Mouse (Mus musculus) CH12.LX (cell line): ENCODE data around the gene Lmna. TPM values are rescaled to one million over a fixed set of nuclear protein-coding genes. Genes with fewer than 3 reads are reported as not detected.

ENCODE experiments used
- DNase-seq: peaks from one replicate; pipeline ENCODE4 v3.0.0-alpha.2; 2013; ENCODE audit errors: extremely low read depth
- H3K27ac ChIP-seq: 2 replicates; pipeline ENCODE4 v1.5.1; 2012; ENCODE audit warnings: low read depth, mild to moderate bottlenecking, control low read depth, moderate library complexity; ENCODE audit not compliant: insufficient read depth
- H3K27me3 ChIP-seq: replicated peaks from 2 replicates; pipeline ENCODE3; 2012; ENCODE audit warnings: inconsistent platforms
- H3K36me3 ChIP-seq, 2 experiments: replicated peaks in 1 of 2; 2 replicates each; pipeline versions ENCODE3 to v1.6.1; 2012; ENCODE audit warnings: inconsistent platforms in 1 of 2, low read length in 1 of 2, mild to moderate bottlenecking in 1 of 2, mixed read lengths in 1 of 2, moderate library complexity in 1 of 2; ENCODE audit not compliant: control insufficient read depth in 1 of 2, insufficient read depth in 1 of 2
- H3K4me1 ChIP-seq, 2 experiments: 2 replicates each; pipeline ENCODE4 v1.6.1; 2012; ENCODE audit warnings: inconsistent platforms in 1 of 2, moderate library complexity in 1 of 2; ENCODE audit not compliant: insufficient read depth in 2 of 2, control insufficient read depth in 1 of 2
- H3K4me2 ChIP-seq: 2 replicates; pipeline ENCODE4 v1.6.1; 2012; ENCODE audit warnings: low read depth, mild to moderate bottlenecking, control low read depth; ENCODE audit not compliant: poor library complexity, insufficient read depth, severe bottlenecking
- H3K4me3 ChIP-seq, 3 experiments: fragments of 150-350 bp in 1 of 3; sonication (generic) in 1 of 3; replicated peaks in 1 of 3; 2 replicates each; pipeline versions ENCODE3 to v1.5.1; 2011 to 2012; ENCODE audit warnings: low read depth in 2 of 3, low read length in 2 of 3, mild to moderate bottlenecking in 2 of 3, moderate library complexity in 2 of 3, control low read depth in 1 of 3, improper control_type of control experiment in 1 of 3, inconsistent platforms in 1 of 3, mixed read lengths in 1 of 3; ENCODE audit not compliant: poor library complexity in 1 of 3
- H3K79me2 ChIP-seq: replicated peaks from 2 replicates; pipeline ENCODE4 v1.6.1; 2012; ENCODE audit warnings: mild to moderate bottlenecking, moderate library complexity; ENCODE audit not compliant: control insufficient read depth, poor library complexity, insufficient read depth, severe bottlenecking; ENCODE audit errors: extremely low read depth
- H3K9ac ChIP-seq: 2 replicates; pipeline ENCODE4 v1.6.1; 2012; ENCODE audit warnings: low read depth, mild to moderate bottlenecking, control low read depth, moderate library complexity; ENCODE audit not compliant: insufficient read depth
- H3K9me3 ChIP-seq: replicated peaks from 2 replicates; pipeline ENCODE3; 2012; ENCODE audit warnings: low read length, inconsistent platforms, mixed read lengths
- CHD1 ChIP-seq: IDR thresholded peaks from 2 replicates; pipeline ENCODE4 v1.6.1; 2012; ENCODE audit warnings: low read depth, low read length, improper control_type of control experiment, inconsistent platforms
- CHD2 ChIP-seq: IDR thresholded peaks from 2 replicates; pipeline ENCODE4 v1.6.1; 2011; ENCODE audit warnings: low read length, improper control_type of control experiment
- EP300 ChIP-seq: IDR thresholded peaks from 2 replicates; pipeline ENCODE4 v1.6.1; 2011; ENCODE audit warnings: low read length, improper control_type of control experiment
- ETS1 ChIP-seq: conservative IDR thresholded peaks from 2 replicates; pipeline ENCODE4 v1.6.1; 2012; ENCODE audit warnings: low read depth, mild to moderate bottlenecking, inconsistent platforms, low read length, improper control_type of control experiment, moderate library complexity
- GABPA ChIP-seq: IDR thresholded peaks from 2 replicates; pipeline ENCODE4 v1.6.1; 2012; ENCODE audit warnings: low read depth, low read length, improper control_type of control experiment, inconsistent platforms; ENCODE audit not compliant: insufficient replicate concordance
- IRF4 ChIP-seq: IDR thresholded peaks from 2 replicates; pipeline ENCODE4 v1.6.1; 2014; ENCODE audit warnings: low read depth, mild to moderate bottlenecking, inconsistent platforms, low read length, improper control_type of control experiment
- JUN ChIP-seq: IDR thresholded peaks from 2 replicates; pipeline ENCODE4 v1.6.1; 2011; ENCODE audit warnings: low read depth, mild to moderate bottlenecking, low read length, improper control_type of control experiment, moderate library complexity; ENCODE audit not compliant: insufficient read depth
- JUND ChIP-seq: conservative IDR thresholded peaks from 2 replicates; pipeline ENCODE4 v1.6.1; 2011; ENCODE audit warnings: low read depth, low read length, improper control_type of control experiment
- MAFK ChIP-seq: IDR thresholded peaks from 2 replicates; pipeline ENCODE4 v1.6.1; 2011; ENCODE audit warnings: low read length, improper control_type of control experiment; ENCODE audit not compliant: insufficient replicate concordance
- MAX ChIP-seq: IDR thresholded peaks from 2 replicates; pipeline ENCODE4 v1.6.1; 2011; ENCODE audit warnings: low read length, improper control_type of control experiment
- MAZ ChIP-seq: IDR thresholded peaks from 2 replicates; pipeline ENCODE4 v1.6.1; 2012; ENCODE audit warnings: low read depth, mild to moderate bottlenecking, inconsistent platforms, low read length, improper control_type of control experiment, moderate library complexity
- MEF2A ChIP-seq: IDR thresholded peaks from 2 replicates; pipeline ENCODE4 v1.6.1; 2014; ENCODE audit warnings: low read depth, mild to moderate bottlenecking, inconsistent platforms, low read length, improper control_type of control experiment, borderline replicate concordance
- MXI1 ChIP-seq: IDR thresholded peaks from 2 replicates; pipeline ENCODE4 v1.6.1; 2011; ENCODE audit warnings: mild to moderate bottlenecking, low read depth, low read length, improper control_type of control experiment
- MYC ChIP-seq: IDR thresholded peaks from 2 replicates; pipeline ENCODE4 v1.6.1; 2011; ENCODE audit warnings: low read depth, mild to moderate bottlenecking, improper control_type of control experiment, low read length
- RCOR1 ChIP-seq: conservative IDR thresholded peaks from 2 replicates; pipeline ENCODE4 v1.6.1; 2012; ENCODE audit warnings: low read depth, mild to moderate bottlenecking, inconsistent platforms, low read length, improper control_type of control experiment
- SMC3 ChIP-seq: IDR thresholded peaks from 2 replicates; pipeline ENCODE4 v1.6.1; 2011; ENCODE audit warnings: low read depth, low read length, improper control_type of control experiment
- TBP ChIP-seq: conservative IDR thresholded peaks from 2 replicates; pipeline ENCODE4 v1.6.1; 2011; ENCODE audit warnings: low read depth, low read length, improper control_type of control experiment
- TCF12 ChIP-seq: IDR thresholded peaks from 2 replicates; pipeline ENCODE4 v1.6.1; 2014; ENCODE audit warnings: low read depth, mild to moderate bottlenecking, inconsistent platforms, low read length, improper control_type of control experiment
- UBTF ChIP-seq: IDR thresholded peaks from 2 replicates; pipeline ENCODE4 v1.6.1; 2012; ENCODE audit warnings: low read depth, mild to moderate bottlenecking, inconsistent platforms, low read length, improper control_type of control experiment, moderate library complexity
- USF1 ChIP-seq: IDR thresholded peaks from 2 replicates; pipeline ENCODE4 v1.6.1; 2014; ENCODE audit warnings: low read depth, mild to moderate bottlenecking, inconsistent platforms, low read length, improper control_type of control experiment
- USF2 ChIP-seq: conservative IDR thresholded peaks from 2 replicates; pipeline ENCODE4 v1.6.1; 2011; ENCODE audit warnings: low read depth, low read length, improper control_type of control experiment
- ZKSCAN1 ChIP-seq: IDR thresholded peaks from 2 replicates; pipeline ENCODE4 v1.6.1; 2012; ENCODE audit warnings: low read depth, inconsistent platforms, low read length, improper control_type of control experiment, borderline replicate concordance
- ZMIZ1 ChIP-seq: IDR thresholded peaks from 2 replicates; pipeline ENCODE4 v1.6.1; 2012; ENCODE audit warnings: low read depth, mild to moderate bottlenecking, inconsistent platforms, low read length, improper control_type of control experiment
- ZNF384 ChIP-seq: IDR thresholded peaks from 2 replicates; pipeline ENCODE4 v1.6.1; 2012; ENCODE audit warnings: low read depth, low read length, improper control_type of control experiment, inconsistent platforms
- dilution Hi-C: fragments of 300-500 bp; cut with MboI; formaldehyde crosslinking; loops from 2 replicates; pipeline ENCODE4 v1.14.3; 2020; ENCODE audit warnings: low sequenced_read_pairs; ENCODE audit not compliant: extremely low pct_unique_long_range_greater_than_20kb, extremely low pct_ligation_motif_present
- in situ Hi-C: fragments of 300-500 bp; cut with MboI; formaldehyde crosslinking; loops from 3 replicates; pipeline ENCODE4 v1.14.3; 2019; ENCODE audit warnings: low sequenced_read_pairs, low pct_ligation_motif_present, low pct_unique_long_range_greater_than_20kb, mixed read lengths
- polyA plus RNA-seq: library from polyadenylated mRNA; unstranded; fragments of >175 nt; gene quantifications from 2 replicates; pipeline ENCODE4 v1.2.1, GENCODE M21; 2012; ENCODE audit warnings: low read depth; ENCODE audit not compliant: insufficient read length
- total RNA-seq, 2 experiments: library from RNA; depleted of rRNA; stranded (reverse); fragments of 300-350 nt in 1 of 2; fragments of >200 nt in 1 of 2; gene quantifications; 2 replicates each; pipeline ENCODE4 v1.2.3; 2012 to 2014

Lmna gene
- total and polyA plus RNA-seq, 3 experiments, result 16.1 to 67.7 (median 17.2) TPM

DNA sequence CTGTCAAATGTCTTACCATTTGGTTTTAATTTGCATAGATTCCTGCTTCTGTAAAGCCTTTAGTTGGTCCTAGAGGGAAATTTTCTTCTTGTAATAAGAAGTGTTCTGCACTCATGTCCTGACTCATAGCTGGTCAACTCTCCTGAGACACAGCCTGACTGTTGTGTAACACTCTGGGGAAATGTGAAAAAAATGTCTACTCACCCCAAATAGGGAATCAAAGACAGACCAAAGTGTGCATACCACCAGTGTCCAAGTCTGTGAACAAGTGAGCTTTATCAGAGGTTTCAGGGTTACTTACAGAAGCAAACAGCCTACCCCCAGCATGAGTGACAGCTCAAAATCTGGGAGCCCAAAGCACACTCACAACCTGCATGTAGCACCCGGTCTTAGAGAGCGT, 44.6 kb downstream of the Lmna start:
- H3K4me1 ChIP-seq, result peaks cover 23 to 39% of the 10 kb centered on the region in 2 experiments
- dilution Hi-C loops, result no loop called here
- H3K9me3 ChIP-seq, result peaks cover 5% of the 10 kb centered on the region
- H3K4me2 ChIP-seq, result peak overlapping the region; percentile 6; the same call in 1 of the 2 replicates
- no peak overlapping the region for H3K27ac ChIP-seq
- no peak overlapping the region for H3K9ac ChIP-seq
- TF ChIP-seq ZKSCAN1 (no peak), ZNF384 (peak; percentile 82)
- H3K79me2 ChIP-seq, result no peaks in the 10 kb centered on the region
- no peaks in the 10 kb centered on the region for H3K36me3 ChIP-seq
- H3K27me3 ChIP-seq, result peaks cover 3% of the 10 kb centered on the region
- no peak overlapping the region for H3K4me3 ChIP-seq
- in situ Hi-C loops, result no loop called here
- no peak for DNase-seq

DNA sequence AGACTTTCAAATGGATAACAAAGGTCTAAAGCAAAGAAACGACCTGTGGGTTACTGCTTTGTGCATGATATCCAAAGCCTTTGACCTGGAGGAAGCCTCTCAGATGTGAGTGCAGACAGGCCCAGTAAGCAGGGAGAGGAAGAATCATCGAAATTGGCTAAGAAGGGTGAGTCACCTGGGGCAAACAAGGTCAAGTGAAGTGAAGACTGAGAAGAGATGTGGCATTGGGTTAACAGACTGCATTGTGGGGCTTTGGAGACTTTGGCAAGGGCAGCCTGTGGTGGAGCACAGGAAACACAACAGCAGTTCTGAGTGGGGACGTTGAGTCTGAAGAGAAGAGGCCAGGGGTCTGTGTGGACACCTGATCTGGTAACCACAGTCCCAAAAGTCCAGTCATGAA, 45.3 kb downstream of the Lmna start:
- H3K4me3 ChIP-seq, result no peak overlapping the region
- no peak overlapping the region for H3K4me2 ChIP-seq
- no peak for DNase-seq
- no peaks in the 10 kb centered on the region for H3K79me2 ChIP-seq
- peaks cover 26 to 46% of the 10 kb centered on the region in 2 experiments for H3K4me1 ChIP-seq
- no peak overlapping the region for H3K9ac ChIP-seq
- H3K27ac ChIP-seq, result no peak overlapping the region
- in situ Hi-C loops, result loop anchor here (5.0 kb wide), 1 partner anchor 57 kb away; no protein-coding TSS in a partner anchor
- TF ChIP-seq CHD2 (no peak), MXI1 (no peak), ZMIZ1 (no peak), TCF12 (no peak), EP300 (no peak), MAX (no peak), USF2 (no peak)
- TF ChIP-seq, all 38 proteins: peak for 0
- H3K27me3 ChIP-seq, result peaks cover 3% of the 10 kb centered on the region
- dilution Hi-C loops, result no loop called here
- H3K9me3 ChIP-seq, result peaks cover under 1% of the 10 kb centered on the region
- no peaks in the 10 kb centered on the region for H3K36me3 ChIP-seq

DNA sequence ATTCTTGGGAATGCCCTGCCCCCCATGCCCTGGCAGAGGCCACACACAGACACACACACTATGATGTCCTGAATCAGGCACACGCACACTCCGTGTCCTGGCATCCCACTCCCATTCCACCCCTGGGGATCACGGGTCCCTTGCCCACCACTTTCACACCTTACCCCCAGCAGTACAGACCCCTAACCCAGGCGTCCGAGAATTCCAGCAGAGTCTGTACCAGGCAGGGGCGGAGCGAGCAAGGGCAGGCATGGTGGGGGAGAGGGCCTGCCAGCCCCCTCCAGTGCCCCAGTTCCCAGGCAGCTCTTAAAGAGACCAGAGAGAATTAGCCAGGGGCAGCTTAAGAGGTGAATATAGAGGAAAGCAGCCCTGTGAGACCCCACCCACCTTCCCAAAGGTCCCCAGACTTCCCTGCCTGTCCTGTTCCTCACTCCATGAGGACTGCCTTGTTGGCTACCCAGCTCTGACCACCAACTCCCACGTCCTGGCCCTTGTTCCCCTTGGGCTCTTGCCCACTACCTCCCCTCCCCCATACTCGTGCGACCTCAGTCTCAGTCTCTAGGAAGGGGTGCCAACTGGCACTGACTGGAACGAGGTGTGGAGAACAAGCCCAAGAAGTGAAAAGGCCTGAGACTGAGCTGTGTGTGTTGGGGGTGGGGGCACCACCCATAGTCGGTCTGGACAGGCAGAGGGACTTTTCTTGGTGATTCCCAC, 48.6 kb downstream of the Lmna start, which contains the start of gene Sema4a:
Gene Sema4a (minus strand): TSS at position 200 of the 714 bp plus-strand sequence.
- H3K4me1 ChIP-seq, result peaks cover 30 to 70% of the 10 kb centered on the region in 2 experiments
- peaks cover 2% of the 10 kb centered on the region for H3K27me3 ChIP-seq
- dilution Hi-C loops (no loop called here), in situ Hi-C loops (loop anchor here (5.0 kb wide), 1 partner anchor 54 kb away; no protein-coding TSS in a partner anchor)
- H3K27ac ChIP-seq, result no peak within 1 kb of the TSS
- H3K79me2 ChIP-seq, result no peaks in the 10 kb centered on the region
- no peak for DNase-seq
- no peaks in the 10 kb centered on the region for H3K9me3 ChIP-seq
- H3K36me3 ChIP-seq, result no peaks in the 10 kb centered on the region
- no peak within 1 kb of the TSS for H3K4me3 ChIP-seq
- H3K4me2 ChIP-seq, result no peak within 1 kb of the TSS
- no peak within 1 kb of the TSS for H3K9ac ChIP-seq
- no peak for TF ChIP-seq JUN
- TF ChIP-seq RCOR1, result no peak
- TF ChIP-seq MXI1, result no peak
- TF ChIP-seq MEF2A, result no peak
- TF ChIP-seq GABPA, result no peak
- TF ChIP-seq ZNF384, result no peak
- no peak for TF ChIP-seq TBP
- TF ChIP-seq SMC3, result no peak
- TF ChIP-seq CHD1, result no peak
- no peak for TF ChIP-seq USF1
- TF ChIP-seq CHD2, result peak; percentile 16; the same call in 1 of the 2 replicates
- no peak for TF ChIP-seq MAFK
- TF ChIP-seq IRF4, result 0 out of 2 replicates have a peak, but pooled peaks have one; percentile 33
- TF ChIP-seq MYC, result no peak
- TF ChIP-seq ETS1, result no peak
- TF ChIP-seq JUND, result no peak
- TF ChIP-seq UBTF, result no peak
- TF ChIP-seq MAZ, result no peak
